Mouse (Mus musculus) 3134 (cell line): ENCODE measurements around the gene Ripply2.

Experiments used
- DNase-seq: peaks from one replicate; pipeline ENCODE4 v3.0.0-alpha.2; 2011; ENCODE audit warnings: low spot score; ENCODE audit not compliant: insufficient read length; ENCODE audit errors: extremely low read depth

Ripply2 gene

GRCm38 (mm10) chr9:87021778-87022523, 6.6 kb downstream of the Ripply2 start, which contains the start of gene Cyb5r4:
Gene Cyb5r4, plus strand, starts transcription at chr9:87022014.
- DNase-seq: peak; percentile 95

GRCm38 (mm10) chr9:87025764-87026163, 10.4 kb downstream of the Ripply2 start:
- no peak for DNase-seq

GRCm38 (mm10) chr9:87027423-87028084, 12.2 kb downstream of the Ripply2 start:
- DNase-seq: no peak

GRCm38 (mm10) chr9:87032196-87032595, 16.9 kb downstream of the Ripply2 start:
- DNase-seq: no peak

GRCm38 (mm10) chr9:87034831-87035580, 19.7 kb downstream of the Ripply2 start:
- no peak for DNase-seq

- no peak for DNase-seq
Measured at GRCm38 (mm10) chr9:87049425-87049824, 34.1 kb downstream of the Ripply2 start.

- DNase-seq: no peak
Measured at GRCm38 (mm10) chr9:87055547-87056235, 40.4 kb downstream of the Ripply2 start.

- DNase-seq: no peak
Measured at GRCm38 (mm10) chr9:87062337-87062736, 47.0 kb downstream of the Ripply2 start.

GRCm38 (mm10) chr9:87068160-87068559, 52.8 kb downstream of the Ripply2 start:
- DNase-seq: no peak
